Mouse (Mus musculus) intestine, postnatal 0 days (tissue): ENCODE data around the gene Megf11. TPM values are rescaled to one million over a fixed set of nuclear protein-coding genes. Genes with fewer than 3 reads are reported as not detected.

Experiments used
- ATAC-seq: fragments of 200-750 bp; cut with Nextera tagmentation; 2 replicates; pipeline ENCODE4 v1.8.0; 2017; ENCODE audit warnings: mild to moderate bottlenecking, moderate TSS enrichment, moderate library complexity
- H3K27ac ChIP-seq: fragments of 300-500 bp; sonication (generic); 2 replicates; pipeline ENCODE4 v1.5.1; 2014; ENCODE audit warnings: mild to moderate bottlenecking, low read depth, low read length, moderate library complexity
- H3K27me3 ChIP-seq: fragments of 300-500 bp; sonication (generic); replicated peaks from 2 replicates; pipeline ENCODE4 v1.6.1; 2014; ENCODE audit warnings: low read length, mixed read lengths; ENCODE audit not compliant: control insufficient read depth, insufficient read depth
- H3K36me3 ChIP-seq: fragments of 300-500 bp; sonication (generic); 2 replicates; pipeline ENCODE4 v1.6.1; 2014; ENCODE audit warnings: mild to moderate bottlenecking, moderate library complexity; ENCODE audit not compliant: control insufficient read depth, insufficient read depth
- H3K4me1 ChIP-seq: fragments of 300-500 bp; sonication (generic); replicated peaks from 2 replicates; pipeline ENCODE4 v1.6.1; 2014; ENCODE audit warnings: antibody characterized with exemption, low read length, mixed read lengths; ENCODE audit not compliant: control insufficient read depth, insufficient read depth
- H3K4me2 ChIP-seq: fragments of 300-500 bp; sonication (generic); replicated peaks from 2 replicates; pipeline ENCODE4 v1.6.1; 2014; ENCODE audit warnings: low read depth, mild to moderate bottlenecking, moderate library complexity
- H3K4me3 ChIP-seq: fragments of 300-500 bp; sonication (generic); 2 replicates; pipeline ENCODE4 v1.5.1; 2014; ENCODE audit warnings: low read depth, low read length
- H3K9ac ChIP-seq: fragments of 300-500 bp; sonication (generic); 2 replicates; pipeline ENCODE4 v1.6.1; 2014; ENCODE audit warnings: mild to moderate bottlenecking, low read depth, low read length
- H3K9me3 ChIP-seq: fragments of 300-500 bp; sonication (generic); 2 replicates; pipeline ENCODE4 v1.6.1; 2016; ENCODE audit warnings: mixed run types; ENCODE audit not compliant: control insufficient read depth
- CTCF ChIP-seq: sonication (generic); IDR thresholded peaks from 2 replicates; pipeline ENCODE4 v1.5.1; 2016; ENCODE audit warnings: low read depth, mild to moderate bottlenecking, control low read depth, antibody characterized with exemption, moderate library complexity
- WGBS: fragments of 180-500 bp; shearing (Covaris S2); extraction: QIAGEN DNeasy Blood & Tissue Kit; methylation state at CpG from one replicate; pipeline ENCODE4 v1.1.7; 2014; 5-methylcytosine and 5-hydroxymethylcytosine counted together
- polyA plus RNA-seq: library from polyadenylated mRNA; unstranded; fragments of >200 nt; fragmentation: Nextera tagmentation; extraction: Ambion mirVana; gene quantifications from 2 replicates; pipeline ENCODE4 v1.2.1, GENCODE M21; 2015

The Megf11 gene
- polyA plus RNA-seq, 1 experiment from 2014 or later, result 0.69 TPM

- Histone ChIP-seq H3K27me3 (no peaks in the 10 kb centered on the region), H3K36me3 (no peaks in the 10 kb centered on the region), H3K4me2 (no peak overlapping the region), H3K27ac (no peak overlapping the region), H3K9me3 (no peaks in the 10 kb centered on the region), H3K4me1 (no peaks in the 10 kb centered on the region), H3K4me3 (no peak overlapping the region), H3K9ac (no peak overlapping the region)
- 78% methylated on average over 2 of the region's 2 CpGs for WGBS
- no peak for TF ChIP-seq CTCF
- ATAC-seq, result no peak
These were observed 21.4 kb downstream of the Megf11 start for GRCm38 (mm10) chr9:64406841-64407240.

DNA sequence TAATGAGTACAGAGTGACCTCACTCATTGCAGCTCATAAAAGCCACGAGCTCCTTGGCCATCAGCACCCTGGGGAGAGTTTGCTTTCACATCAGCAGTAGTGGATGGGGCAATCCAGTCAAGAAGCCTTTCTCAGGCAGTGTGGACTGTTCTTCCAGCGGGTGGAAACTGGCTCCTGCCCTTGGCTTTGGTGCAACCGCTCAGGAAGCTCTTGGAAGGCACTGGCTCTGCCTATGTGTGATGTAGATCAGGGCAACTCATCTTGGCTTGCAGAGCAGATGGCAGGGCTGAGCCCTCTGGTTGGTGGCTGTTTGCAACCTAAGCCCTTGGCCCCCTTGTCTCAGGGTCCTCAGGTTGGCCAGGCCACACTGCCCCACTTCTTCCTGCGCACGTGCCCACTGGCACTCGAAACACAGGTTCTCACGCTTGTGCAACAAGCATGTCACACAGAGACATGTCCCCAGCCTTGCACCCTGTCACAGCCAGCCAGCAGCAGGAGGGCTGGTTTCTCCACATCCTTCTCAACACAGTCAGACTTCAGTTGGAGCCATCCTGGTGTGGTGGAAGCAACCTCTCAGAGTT, 22.1 kb downstream of the Megf11 start:
- ATAC-seq, result no peak; the same call in 1 of the 2 replicates
- Histone ChIP-seq H3K27ac (no peak overlapping the region), H3K27me3 (no peaks in the 10 kb centered on the region), H3K36me3 (no peaks in the 10 kb centered on the region), H3K4me2 (no peak overlapping the region), H3K4me3 (no peak overlapping the region), H3K9me3 (no peaks in the 10 kb centered on the region), H3K4me1 (no peaks in the 10 kb centered on the region), H3K9ac (no peak overlapping the region)
- 80% methylated on average over 7 of the region's 7 CpGs for WGBS
- TF ChIP-seq CTCF, result no peak

DNA sequence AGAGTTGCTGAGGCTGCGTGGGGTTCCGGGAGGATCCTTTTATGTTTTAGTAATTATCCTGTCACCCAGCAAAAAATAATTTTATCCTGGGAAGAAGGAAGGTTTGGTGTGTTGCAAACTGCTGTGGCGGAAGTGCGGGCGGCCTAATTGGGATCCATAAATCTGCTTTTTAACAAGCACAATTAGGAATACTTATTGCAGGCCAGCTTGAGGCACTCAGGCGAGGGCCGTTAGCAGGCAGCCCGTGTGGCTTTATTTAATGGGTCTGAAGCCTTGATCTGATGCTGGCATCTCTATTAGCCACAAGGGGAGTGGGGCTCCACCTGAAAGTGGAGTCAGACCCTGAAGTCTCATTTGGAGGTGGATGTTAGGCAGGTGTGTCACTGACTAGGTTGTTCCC, 23.4 kb downstream of the Megf11 start:
- no peaks in the 10 kb centered on the region for H3K9me3 ChIP-seq
- no peaks in the 10 kb centered on the region for H3K27me3 ChIP-seq
- ATAC-seq, result no peak
- 77% methylated on average over 8 of the region's 8 CpGs for WGBS
- H3K36me3 ChIP-seq, result no peaks in the 10 kb centered on the region
- H3K4me1 ChIP-seq, result no peaks in the 10 kb centered on the region
- no peak overlapping the region for H3K27ac ChIP-seq
- no peak overlapping the region for H3K9ac ChIP-seq
- H3K4me2 ChIP-seq, result no peak overlapping the region
- no peak for TF ChIP-seq CTCF
- H3K4me3 ChIP-seq, result no peak overlapping the region

- Histone ChIP-seq H3K27me3 (0 out of 2 replicates have a peak, but pooled peaks cover 4% of the 10 kb centered on the region), H3K27ac (no peak overlapping the region), H3K4me3 (no peak overlapping the region), H3K4me1 (no peaks in the 10 kb centered on the region), H3K36me3 (no peaks in the 10 kb centered on the region), H3K9ac (no peak overlapping the region), H3K9me3 (no peaks in the 10 kb centered on the region), H3K4me2 (no peak overlapping the region)
- no peak for TF ChIP-seq CTCF
- WGBS, result 82% methylated on average over 3 of the region's 3 CpGs
- no peak for ATAC-seq
These were observed 35.0 kb downstream of the Megf11 start for GRCm38 (mm10) chr9:64420471-64420870.

DNA sequence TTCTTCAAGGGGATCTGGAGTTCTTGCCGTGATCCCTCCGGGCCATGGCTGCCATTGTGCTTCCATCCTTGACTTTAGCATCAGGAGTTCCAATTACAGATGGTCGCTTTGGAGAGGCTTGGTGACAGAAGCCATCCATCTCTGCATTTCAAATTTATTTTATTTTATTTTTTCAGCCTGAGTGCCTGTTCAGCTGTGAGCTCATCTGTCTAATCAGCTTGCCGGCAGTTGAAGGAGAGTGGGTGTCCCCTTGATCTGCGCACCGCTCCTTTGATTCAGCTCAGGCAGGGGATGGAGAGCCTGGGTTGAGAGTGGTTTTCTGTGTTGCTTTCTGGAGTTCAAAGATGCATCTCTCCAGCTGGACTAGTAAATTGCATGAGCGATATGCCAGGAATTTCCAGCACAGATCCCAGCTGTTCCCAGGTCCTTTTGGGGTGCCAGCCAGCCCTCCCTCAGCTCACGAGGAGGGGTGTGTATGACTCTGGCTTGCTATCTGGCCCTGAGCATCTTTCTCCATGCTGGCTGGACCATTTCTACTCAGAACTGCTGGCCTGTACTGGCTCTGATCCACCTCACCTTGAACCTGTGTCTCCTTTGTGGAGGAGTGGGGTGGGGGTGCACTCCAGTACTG, 36.7 kb downstream of the Megf11 start:
- WGBS, result 85% methylated on average over 8 of the region's 8 CpGs
- H3K27ac ChIP-seq, result no peak overlapping the region
- H3K4me3 ChIP-seq, result no peak overlapping the region
- no peak overlapping the region for H3K4me2 ChIP-seq
- TF ChIP-seq CTCF, result no peak
- H3K4me1 ChIP-seq, result no peaks in the 10 kb centered on the region
- ATAC-seq, result no peak
- no peak overlapping the region for H3K9ac ChIP-seq
- H3K36me3 ChIP-seq, result no peaks in the 10 kb centered on the region
- no peaks in the 10 kb centered on the region for H3K9me3 ChIP-seq
- 0 out of 2 replicates have a peak, but pooled peaks cover 4% of the 10 kb centered on the region for H3K27me3 ChIP-seq

- 88% methylated on average over 1 of the region's 1 CpGs for WGBS
- ATAC-seq, result no peak
- Histone ChIP-seq H3K27ac (no peak overlapping the region), H3K4me2 (no peak overlapping the region), H3K4me1 (no peaks in the 10 kb centered on the region), H3K36me3 (no peaks in the 10 kb centered on the region), H3K9me3 (no peaks in the 10 kb centered on the region), H3K9ac (no peak overlapping the region), H3K27me3 (0 out of 2 replicates have a peak, but pooled peaks cover 4% of the 10 kb centered on the region), H3K4me3 (no peak overlapping the region)
- TF ChIP-seq CTCF, result no peak
These were observed 38.5 kb downstream of the Megf11 start for GRCm38 (mm10) chr9:64423912-64424311.
